Mouse (Mus musculus) embryonic facial prominence, embryonic 15.5 days (tissue): ENCODE measurements around the gene Atp8b5. TPM values are rescaled to one million over a fixed set of nuclear protein-coding genes. Genes with fewer than 3 reads are reported as not detected.

Experiments
- ATAC-seq: fragments of 200-750 bp; cut with Nextera tagmentation; 2 replicates; pipeline ENCODE4 v1.8.0; 2017; ENCODE audit warnings: low read depth, moderate TSS enrichment; ENCODE audit not compliant: insufficient number of reproducible peaks, low FRiP score, low TSS enrichment
- H3K27ac ChIP-seq: fragments of 300-500 bp; sonication (generic); replicated peaks from 2 replicates; pipeline ENCODE4 v1.5.1; 2015; ENCODE audit warnings: mild to moderate bottlenecking, inconsistent platforms
- H3K27me3 ChIP-seq: fragments of 300-500 bp; sonication (generic); 2 replicates; pipeline ENCODE4 v1.6.1; 2015; ENCODE audit warnings: inconsistent platforms
- H3K36me3 ChIP-seq: fragments of 300-500 bp; sonication (generic); 2 replicates; pipeline ENCODE4 v1.6.1; 2015; ENCODE audit warnings: mild to moderate bottlenecking, inconsistent platforms
- H3K4me1 ChIP-seq: fragments of 300-500 bp; sonication (generic); 2 replicates; pipeline ENCODE4 v1.6.1; 2015; ENCODE audit warnings: inconsistent platforms
- H3K4me2 ChIP-seq: fragments of 300-500 bp; sonication (generic); replicated peaks from 2 replicates; pipeline ENCODE4 v1.6.1; 2015; ENCODE audit warnings: mild to moderate bottlenecking, inconsistent platforms
- H3K4me3 ChIP-seq: fragments of 300-500 bp; sonication (generic); replicated peaks from 2 replicates; pipeline ENCODE4 v1.5.1; 2015; ENCODE audit warnings: mild to moderate bottlenecking, inconsistent platforms
- H3K9ac ChIP-seq: fragments of 300-500 bp; sonication (generic); 2 replicates; pipeline ENCODE4 v1.6.1; 2015; ENCODE audit warnings: inconsistent platforms
- H3K9me3 ChIP-seq: fragments of 300-500 bp; sonication (generic); replicated peaks from 2 replicates; pipeline ENCODE4 v1.6.1; 2016; ENCODE audit warnings: inconsistent platforms
- WGBS: fragments of 180-500 bp; shearing (Covaris S2); methylation state at CpG from one replicate; pipeline ENCODE4 v1.1.7; 2015; 5-methylcytosine and 5-hydroxymethylcytosine counted together
- polyA plus RNA-seq: library from polyadenylated mRNA; unstranded; fragments of >200 nt; fragmentation: Nextera tagmentation; extraction: Ambion mirVana; gene quantifications from 2 replicates; pipeline ENCODE4 v1.2.1, GENCODE M21; 2015

Gene Atp8b5
- polyA plus RNA-seq, 1 experiment from 2014 or later, result 0.63 TPM

DNA sequence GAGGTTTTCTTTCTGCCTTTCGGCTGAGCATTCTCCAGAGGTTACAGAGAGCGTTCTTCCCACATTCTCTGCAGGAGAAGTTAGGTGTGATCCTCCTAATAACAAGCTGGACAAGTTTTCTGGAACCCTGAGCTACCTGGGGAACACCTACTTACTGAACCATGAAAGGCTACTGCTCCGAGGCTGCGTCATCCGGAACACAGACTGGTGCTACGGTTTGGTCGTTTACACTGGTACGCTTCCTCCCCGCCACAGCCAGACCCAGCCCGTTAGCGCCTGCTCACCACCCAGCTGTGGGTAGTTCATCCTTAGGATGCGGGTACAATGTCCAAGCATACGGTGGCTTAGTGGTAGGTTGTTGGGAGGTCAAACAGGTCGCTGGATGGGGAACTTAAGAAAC, 55.4 kb downstream of the Atp8b5 start:
- H3K9me3 ChIP-seq, result no peaks in the 10 kb centered on the region
- no peak overlapping the region for H3K4me2 ChIP-seq
- no peak for ATAC-seq
- no peak overlapping the region for H3K27ac ChIP-seq
- no peaks in the 10 kb centered on the region for H3K36me3 ChIP-seq
- H3K4me1 ChIP-seq, result no peaks in the 10 kb centered on the region
- H3K9ac ChIP-seq, result no peak overlapping the region
- no peak overlapping the region for H3K4me3 ChIP-seq
- H3K27me3 ChIP-seq, result no peaks in the 10 kb centered on the region
- 82% methylated on average over 14 of the region's 14 CpGs for WGBS

DNA sequence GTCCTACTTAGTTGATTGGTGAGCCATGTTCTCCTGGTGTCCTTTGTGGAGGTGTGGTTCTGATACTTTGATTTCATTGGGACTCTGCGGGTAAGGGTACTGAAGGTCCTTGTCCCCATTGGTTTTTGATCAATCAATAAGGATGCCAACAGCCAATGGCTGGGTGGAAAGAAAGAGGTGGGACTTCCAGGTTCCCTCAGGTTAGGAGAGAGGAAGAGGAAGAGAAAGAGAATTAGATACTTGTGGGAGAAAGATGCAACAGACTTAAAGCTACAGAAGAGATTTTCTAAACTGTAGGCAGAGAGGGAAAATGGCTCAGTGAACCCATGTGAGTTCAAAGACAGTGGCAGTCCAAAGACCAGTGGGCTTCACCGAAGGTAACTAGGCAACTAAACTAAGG, 60.2 kb downstream of the Atp8b5 start:
- H3K27ac ChIP-seq, result no peak overlapping the region
- H3K4me2 ChIP-seq, result no peak overlapping the region
- ATAC-seq, result no peak
- no peaks in the 10 kb centered on the region for H3K36me3 ChIP-seq
- H3K4me3 ChIP-seq, result no peak overlapping the region
- no peaks in the 10 kb centered on the region for H3K9me3 ChIP-seq
- 99% methylated on average over 2 of the region's 2 CpGs for WGBS
- no peak overlapping the region for H3K9ac ChIP-seq
- no peaks in the 10 kb centered on the region for H3K27me3 ChIP-seq
- no peaks in the 10 kb centered on the region for H3K4me1 ChIP-seq

DNA sequence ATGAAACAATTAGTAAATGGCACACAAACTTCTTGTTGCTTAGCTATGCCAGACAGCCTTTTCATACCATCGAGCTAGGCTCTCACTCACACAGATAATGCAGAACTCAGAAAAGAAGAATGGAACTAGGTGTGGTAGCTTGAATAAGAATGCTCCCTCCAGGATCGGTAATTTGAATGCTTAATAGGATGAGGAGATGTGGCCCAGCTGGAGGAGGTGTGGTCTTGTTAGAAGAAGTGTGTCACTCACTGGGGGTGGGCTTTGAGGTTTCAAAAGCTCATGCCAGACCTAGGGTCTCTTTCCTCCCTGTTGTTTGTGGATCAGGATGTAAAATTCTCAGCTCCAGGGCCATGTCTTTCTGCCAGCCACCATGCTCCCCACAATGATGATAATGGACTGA, 67.8 kb downstream of the Atp8b5 start:
- H3K9me3 ChIP-seq, result 0 out of 2 replicates have a peak, but pooled peaks cover 7% of the 10 kb centered on the region
- no peaks in the 10 kb centered on the region for H3K4me1 ChIP-seq
- no peaks in the 10 kb centered on the region for H3K27me3 ChIP-seq
- 56% methylated on average over 2 of the region's 2 CpGs for WGBS
- no peak overlapping the region for H3K4me2 ChIP-seq
- H3K4me3 ChIP-seq, result no peak overlapping the region
- ATAC-seq, result no peak
- no peaks in the 10 kb centered on the region for H3K36me3 ChIP-seq
- no peak overlapping the region for H3K27ac ChIP-seq
- H3K9ac ChIP-seq, result no peak overlapping the region

DNA sequence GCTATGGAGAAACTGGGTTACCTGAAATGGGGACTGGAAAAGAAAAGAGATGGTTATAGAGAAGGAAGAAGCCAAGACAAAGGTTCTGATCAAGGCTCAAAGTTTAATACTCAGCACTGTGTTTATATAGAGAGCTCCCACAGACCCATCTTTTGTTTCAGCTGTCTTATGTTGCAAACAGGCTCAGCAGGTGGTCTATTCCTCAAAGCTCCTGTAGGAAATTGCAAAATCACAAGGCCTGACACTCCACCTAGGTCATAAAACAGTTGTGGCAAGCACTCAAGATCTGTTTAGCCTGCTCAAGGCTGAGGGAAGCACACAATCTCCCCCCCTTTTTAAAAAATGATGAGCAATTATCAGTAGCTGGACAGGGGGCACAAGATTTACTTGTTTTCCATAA, 69.2 kb downstream of the Atp8b5 start:
- H3K27me3 ChIP-seq, result no peaks in the 10 kb centered on the region
- H3K27ac ChIP-seq, result no peak overlapping the region
- H3K4me3 ChIP-seq, result no peak overlapping the region
- H3K9me3 ChIP-seq, result 0 out of 2 replicates have a peak, but pooled peaks cover 7% of the 10 kb centered on the region
- no peak overlapping the region for H3K9ac ChIP-seq
- H3K36me3 ChIP-seq, result no peaks in the 10 kb centered on the region
- H3K4me1 ChIP-seq, result no peaks in the 10 kb centered on the region
- ATAC-seq, result no peak
- H3K4me2 ChIP-seq, result no peak overlapping the region

DNA sequence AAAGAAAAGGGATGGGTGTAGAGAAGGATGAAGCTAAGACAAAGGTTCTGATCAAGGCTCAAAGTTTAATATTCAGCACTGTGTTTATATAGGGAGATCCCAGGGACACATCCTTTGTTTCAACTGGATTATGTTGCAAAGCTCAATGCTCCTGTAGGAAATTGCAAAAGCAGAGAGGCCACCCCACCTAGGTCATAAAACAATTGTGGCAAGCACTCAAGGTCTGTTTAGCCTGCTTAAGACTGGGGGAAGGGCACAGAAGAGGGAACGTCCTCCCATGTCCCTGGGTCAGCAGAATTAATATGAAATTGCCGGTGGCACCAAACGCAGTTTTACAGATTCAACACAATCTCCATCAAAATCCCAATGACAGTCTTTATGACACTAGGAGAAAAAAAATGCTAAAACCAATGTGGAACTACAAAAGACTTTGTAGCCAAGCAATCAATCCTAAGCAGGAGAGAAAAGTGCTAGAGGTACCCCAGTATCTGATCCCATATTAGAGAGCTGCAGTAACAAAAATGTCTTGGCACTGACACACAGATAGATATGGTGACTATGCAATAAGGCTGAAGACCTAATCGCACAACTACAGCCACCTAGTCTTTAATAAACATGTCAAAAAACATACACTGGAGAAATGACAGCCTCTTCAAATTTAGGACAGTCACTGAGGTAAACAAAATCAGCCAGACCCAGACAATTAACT, 73.3 kb downstream of the Atp8b5 start:
- Histone ChIP-seq H3K4me3 (no peak overlapping the region), H3K27ac (no peak overlapping the region), H3K4me1 (no peaks in the 10 kb centered on the region), H3K4me2 (no peak overlapping the region), H3K27me3 (no peaks in the 10 kb centered on the region), H3K36me3 (no peaks in the 10 kb centered on the region), H3K9ac (no peak overlapping the region), H3K9me3 (0 out of 2 replicates have a peak, but pooled peaks cover 7% of the 10 kb centered on the region)
- WGBS, result 84% methylated on average over 4 of the region's 4 CpGs
- no peak for ATAC-seq

DNA sequence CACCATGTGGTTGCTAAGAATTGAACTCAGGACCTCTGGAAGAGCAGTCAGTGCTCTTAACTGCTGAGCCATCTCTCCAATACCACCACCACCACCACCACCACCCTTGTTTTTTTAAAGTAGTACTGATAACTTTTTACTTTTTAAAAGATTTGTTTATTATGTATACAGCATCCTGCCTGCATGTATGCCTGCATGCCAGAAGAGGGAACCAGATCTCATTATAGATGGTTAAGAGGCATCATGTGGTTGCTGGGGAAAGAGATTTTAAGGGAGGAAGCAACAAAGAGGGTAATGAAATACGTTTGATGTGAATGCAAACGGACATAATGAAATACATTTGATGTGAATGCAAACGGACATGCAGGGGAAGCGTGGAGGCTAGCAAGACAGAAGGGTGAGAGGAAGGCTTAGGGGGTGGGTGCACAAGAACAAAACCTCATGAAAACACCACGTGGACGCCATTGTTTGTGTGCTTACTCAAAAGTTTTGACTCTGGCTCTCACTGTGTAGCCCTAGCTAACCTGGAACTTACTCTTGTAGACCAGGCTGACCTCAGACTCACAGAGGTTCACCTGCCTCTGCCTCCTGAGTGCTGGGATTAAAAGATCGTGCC, 74.4 kb downstream of the Atp8b5 start:
- H3K36me3 ChIP-seq, result no peaks in the 10 kb centered on the region
- 0 out of 2 replicates have a peak, but pooled peaks cover 3% of the 10 kb centered on the region for H3K9me3 ChIP-seq
- WGBS, result 61% methylated on average over 7 of the region's 7 CpGs
- H3K4me3 ChIP-seq, result no peak overlapping the region
- no peaks in the 10 kb centered on the region for H3K27me3 ChIP-seq
- no peak overlapping the region for H3K4me2 ChIP-seq
- H3K27ac ChIP-seq, result no peak overlapping the region
- H3K4me1 ChIP-seq, result no peaks in the 10 kb centered on the region
- H3K9ac ChIP-seq, result no peak overlapping the region
- ATAC-seq, result no peak

DNA sequence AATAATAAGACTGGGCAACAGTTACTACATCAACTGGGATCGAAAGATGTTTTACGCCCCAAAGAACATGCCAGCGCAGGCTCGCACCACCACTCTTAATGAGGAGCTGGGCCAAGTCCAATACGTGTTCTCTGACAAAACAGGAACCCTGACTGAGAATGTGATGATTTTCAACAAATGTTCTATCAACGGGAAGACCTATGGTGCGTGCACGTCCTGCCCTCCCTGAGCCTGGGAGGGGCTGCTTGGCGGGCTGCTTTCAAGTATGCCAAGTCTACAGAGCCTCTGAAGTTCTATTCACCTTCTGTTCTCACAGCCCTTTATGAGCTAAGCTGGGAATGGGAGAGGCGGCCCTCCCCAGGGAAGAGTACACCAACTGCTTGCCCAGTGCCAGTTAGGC, 75.5 kb downstream of the Atp8b5 start:
- Histone ChIP-seq H3K27ac (no peak overlapping the region), H3K4me1 (no peaks in the 10 kb centered on the region), H3K4me2 (no peak overlapping the region), H3K4me3 (no peak overlapping the region), H3K9ac (no peak overlapping the region), H3K36me3 (no peaks in the 10 kb centered on the region), H3K27me3 (no peaks in the 10 kb centered on the region), H3K9me3 (no peaks in the 10 kb centered on the region)
- WGBS, result 80% methylated on average over 10 of the region's 10 CpGs
- no peak for ATAC-seq

DNA sequence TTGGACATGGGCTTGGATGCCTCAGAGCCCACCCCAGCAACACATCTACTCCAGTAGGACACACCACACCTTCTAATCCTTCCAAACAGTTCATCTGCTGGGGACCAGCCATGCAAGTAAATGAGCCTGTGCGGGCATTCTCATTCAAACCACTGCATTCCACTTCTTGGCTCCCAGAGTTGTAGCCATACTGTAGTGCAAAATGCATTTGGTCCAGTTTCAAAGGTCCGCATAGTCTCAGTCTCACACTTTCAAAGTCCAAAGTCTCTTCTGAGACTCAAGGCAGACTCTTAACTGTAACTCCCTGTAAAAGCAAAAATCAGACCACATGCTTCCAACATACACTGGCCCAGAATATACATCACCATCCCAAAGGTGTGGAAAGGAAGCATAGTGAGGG, 78.0 kb downstream of the Atp8b5 start:
- no peak overlapping the region for H3K9ac ChIP-seq
- no peaks in the 10 kb centered on the region for H3K9me3 ChIP-seq
- ATAC-seq, result no peak
- H3K27me3 ChIP-seq, result no peaks in the 10 kb centered on the region
- no peak overlapping the region for H3K4me2 ChIP-seq
- H3K27ac ChIP-seq, result no peak overlapping the region
- 83% methylated on average over 2 of the region's 2 CpGs for WGBS
- no peaks in the 10 kb centered on the region for H3K36me3 ChIP-seq
- no peaks in the 10 kb centered on the region for H3K4me1 ChIP-seq
- no peak overlapping the region for H3K4me3 ChIP-seq

DNA sequence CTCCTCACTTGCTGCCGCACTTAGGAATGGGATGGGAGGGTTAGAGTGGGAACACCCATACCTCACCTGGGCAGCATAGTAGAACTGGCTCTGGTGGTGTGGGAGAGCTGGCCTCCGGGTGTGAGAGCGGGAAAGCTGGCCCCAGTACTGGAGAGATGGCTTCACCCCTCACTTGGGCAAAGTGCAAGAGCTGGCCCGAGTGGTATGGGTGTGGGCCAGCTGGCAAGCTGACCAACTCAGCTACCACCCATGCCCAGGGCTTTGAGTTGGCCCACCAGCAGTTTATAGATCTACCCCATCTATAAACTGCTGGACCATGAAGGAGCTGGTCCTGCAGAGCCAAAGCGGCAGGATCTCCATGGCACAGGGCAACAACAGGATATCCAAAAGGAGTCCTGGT, 82.2 kb downstream of the Atp8b5 start:
- no peak overlapping the region for H3K9ac ChIP-seq
- no peak overlapping the region for H3K4me2 ChIP-seq
- WGBS, result 89% methylated on average over 5 of the region's 5 CpGs
- H3K4me1 ChIP-seq, result no peaks in the 10 kb centered on the region
- no peaks in the 10 kb centered on the region for H3K36me3 ChIP-seq
- no peaks in the 10 kb centered on the region for H3K9me3 ChIP-seq
- no peak overlapping the region for H3K4me3 ChIP-seq
- H3K27ac ChIP-seq, result no peak overlapping the region
- no peak for ATAC-seq
- no peaks in the 10 kb centered on the region for H3K27me3 ChIP-seq

DNA sequence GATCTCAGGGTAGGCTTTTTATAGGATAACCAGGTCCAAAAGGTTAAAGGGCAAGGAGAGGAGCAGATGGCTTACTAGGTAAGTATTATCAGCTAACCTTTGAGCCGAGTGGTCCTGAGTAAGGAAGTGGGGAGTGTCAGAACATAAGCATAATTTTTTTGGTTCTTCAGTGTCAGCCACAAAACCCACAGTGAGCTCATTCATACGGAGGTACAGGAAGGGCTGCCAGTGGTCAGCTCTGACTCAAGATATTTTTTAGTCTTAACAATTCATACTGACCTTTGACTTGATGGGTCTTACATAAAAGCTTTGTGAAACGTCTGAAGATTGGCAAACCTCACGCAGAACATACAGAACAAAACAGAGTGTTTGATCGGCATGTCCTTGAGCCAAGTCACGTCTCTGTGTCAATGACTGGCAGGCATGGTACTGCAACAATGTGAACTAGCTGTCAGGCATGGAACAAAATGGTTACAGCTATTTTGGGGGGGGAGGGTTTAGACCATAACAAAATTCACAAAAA, 83.1 kb downstream of the Atp8b5 start:
- Histone ChIP-seq H3K9me3 (no peaks in the 10 kb centered on the region), H3K4me1 (no peaks in the 10 kb centered on the region), H3K4me2 (no peak overlapping the region), H3K27ac (no peak overlapping the region), H3K27me3 (no peaks in the 10 kb centered on the region), H3K4me3 (no peak overlapping the region), H3K9ac (no peak overlapping the region), H3K36me3 (no peaks in the 10 kb centered on the region)
- 69% methylated on average over 6 of the region's 6 CpGs for WGBS
- no peak for ATAC-seq

DNA sequence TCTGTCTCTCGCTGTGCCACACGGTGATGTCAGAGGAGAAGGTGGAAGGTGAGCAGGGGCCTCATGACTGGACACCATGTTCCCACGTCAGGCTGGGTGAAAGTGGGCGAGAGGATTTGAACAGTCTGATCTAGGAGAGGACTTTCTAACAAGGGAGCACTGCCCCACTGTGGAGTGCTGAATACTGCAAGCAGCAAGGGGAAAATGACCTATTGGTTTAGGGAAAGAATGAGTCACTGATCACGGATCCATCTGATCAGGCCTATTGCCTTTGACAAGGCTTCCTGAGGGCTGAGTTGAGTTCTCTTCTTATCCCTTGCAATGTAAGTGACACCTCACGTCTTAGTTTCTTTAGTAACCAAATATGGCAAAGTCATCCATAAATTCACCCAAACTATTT, 86.7 kb downstream of the Atp8b5 start:
- no peaks in the 10 kb centered on the region for H3K9me3 ChIP-seq
- no peak overlapping the region for H3K4me2 ChIP-seq
- 84% methylated on average over 6 of the region's 6 CpGs for WGBS
- H3K27me3 ChIP-seq, result no peaks in the 10 kb centered on the region
- no peak overlapping the region for H3K27ac ChIP-seq
- ATAC-seq, result no peak
- H3K4me3 ChIP-seq, result no peak overlapping the region
- H3K9ac ChIP-seq, result no peak overlapping the region
- H3K4me1 ChIP-seq, result no peaks in the 10 kb centered on the region
- H3K36me3 ChIP-seq, result no peaks in the 10 kb centered on the region
